7 mouse cellular contexts compared by ENCODE assay signal in genomic region chr1:187911201-187911600, GRCm38 (mm10).
"Had no signal": no experiment of that assay in that cellular context is flagged by ENCODE, and none has a peak within 500 bp of the region (broad histone marks: within the 10 kb centered on the region; RNA-seq: fewer than 3 reads in every experiment).

No protein-coding gene starts in this region.

- H3K36me3 ChIP-seq: limb, embryonic 13.5 days; midbrain, embryonic 12.5 days; neural tube, embryonic 15.5 days had no signal

- H3K27ac ChIP-seq: limb, embryonic 13.5 days; liver, embryonic 14.5 days; midbrain, embryonic 12.5 days; neural tube, embryonic 15.5 days; stomach, postnatal 0 days had no signal

- H3K9ac ChIP-seq: limb, embryonic 13.5 days; liver, embryonic 14.5 days; midbrain, embryonic 12.5 days; neural tube, embryonic 15.5 days had no signal

- DNase-seq: thymus, postnatal 14 days had no signal

- H3K4me2 ChIP-seq: limb, embryonic 13.5 days; midbrain, embryonic 12.5 days; neural tube, embryonic 15.5 days had no signal

- H3K9me3 ChIP-seq: limb, embryonic 13.5 days; midbrain, embryonic 12.5 days; neural tube, embryonic 15.5 days had no signal

- H3K27me3 ChIP-seq: limb, embryonic 13.5 days; midbrain, embryonic 12.5 days; neural tube, embryonic 15.5 days had no signal

- H3K4me3 ChIP-seq: limb, embryonic 13.5 days; midbrain, embryonic 12.5 days; neural tube, embryonic 15.5 days had no signal

- ATAC-seq: midbrain, embryonic 16.5 days had no signal
